Mouse (Mus musculus): ENCODE data around the gene Ffar4.

Gene Ffar4

DNA sequence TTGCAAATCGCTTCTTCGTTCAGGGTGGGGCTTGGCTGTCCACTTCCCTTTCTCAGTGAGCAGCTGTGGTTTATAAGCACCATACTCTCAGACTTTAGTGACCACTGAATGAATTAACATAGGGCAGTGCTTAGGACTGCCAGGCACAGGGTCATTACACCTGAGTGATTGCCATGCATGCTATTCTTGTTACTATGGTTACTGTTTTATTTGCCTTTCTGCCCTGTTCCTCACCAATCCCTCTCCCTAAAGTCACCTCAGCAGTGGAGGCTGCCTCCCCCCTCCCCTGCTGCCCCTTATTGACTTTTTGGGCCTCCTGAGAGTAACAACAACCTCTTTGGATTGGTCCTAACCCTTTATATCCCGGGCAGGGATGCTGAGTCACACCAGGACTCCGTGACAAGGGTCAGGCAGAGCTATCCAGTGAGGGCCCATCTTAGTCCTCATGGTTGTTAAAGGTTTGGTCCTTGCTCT lies 5.3 kb upstream of the Ffar4 start:
- intact Hi-C loops (cut with DNase I) = no loop called here

DNA sequence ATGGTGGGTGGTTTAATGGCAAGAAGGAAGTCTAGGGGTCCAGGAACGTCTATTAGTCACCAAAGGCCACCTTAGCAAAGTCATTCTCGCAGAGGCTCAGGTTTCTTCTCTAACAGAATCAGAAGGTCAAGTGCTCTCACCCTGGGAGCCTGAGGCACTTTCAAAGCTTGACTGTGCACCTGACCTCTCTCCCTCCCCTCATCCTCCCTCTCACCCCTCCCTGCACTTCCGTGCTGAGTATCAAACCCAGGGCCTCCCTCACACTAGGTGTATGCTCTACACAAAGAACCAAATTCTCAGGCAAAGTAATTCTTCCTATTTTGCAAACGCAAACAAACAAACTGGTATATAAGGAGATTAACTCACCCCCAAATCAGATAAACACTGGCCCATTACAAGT lies 640 bp upstream of the Ffar4 start:
- intact Hi-C loops (cut with DNase I) = no loop called here

DNA sequence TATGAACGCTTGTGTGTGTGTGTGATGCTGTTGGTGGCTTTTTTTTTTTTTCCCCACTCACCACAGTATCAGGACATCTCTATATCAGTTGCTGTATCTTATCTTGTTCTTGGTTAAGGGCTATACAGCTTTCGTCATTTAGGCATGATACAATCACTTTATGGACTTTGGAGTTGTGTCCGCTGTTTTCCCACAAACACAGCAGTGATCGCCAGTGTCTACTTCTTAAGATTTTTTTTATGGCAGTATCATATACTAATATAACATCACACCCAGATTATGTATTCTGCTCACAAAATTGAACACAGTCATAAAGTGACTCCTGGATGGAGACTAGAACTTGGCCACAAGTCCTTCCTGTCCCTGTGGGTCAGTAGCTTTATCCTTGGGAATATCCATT lies 11.0 kb downstream of the Ffar4 start:
- intact Hi-C loops (cut with DNase I) = no loop called here

DNA sequence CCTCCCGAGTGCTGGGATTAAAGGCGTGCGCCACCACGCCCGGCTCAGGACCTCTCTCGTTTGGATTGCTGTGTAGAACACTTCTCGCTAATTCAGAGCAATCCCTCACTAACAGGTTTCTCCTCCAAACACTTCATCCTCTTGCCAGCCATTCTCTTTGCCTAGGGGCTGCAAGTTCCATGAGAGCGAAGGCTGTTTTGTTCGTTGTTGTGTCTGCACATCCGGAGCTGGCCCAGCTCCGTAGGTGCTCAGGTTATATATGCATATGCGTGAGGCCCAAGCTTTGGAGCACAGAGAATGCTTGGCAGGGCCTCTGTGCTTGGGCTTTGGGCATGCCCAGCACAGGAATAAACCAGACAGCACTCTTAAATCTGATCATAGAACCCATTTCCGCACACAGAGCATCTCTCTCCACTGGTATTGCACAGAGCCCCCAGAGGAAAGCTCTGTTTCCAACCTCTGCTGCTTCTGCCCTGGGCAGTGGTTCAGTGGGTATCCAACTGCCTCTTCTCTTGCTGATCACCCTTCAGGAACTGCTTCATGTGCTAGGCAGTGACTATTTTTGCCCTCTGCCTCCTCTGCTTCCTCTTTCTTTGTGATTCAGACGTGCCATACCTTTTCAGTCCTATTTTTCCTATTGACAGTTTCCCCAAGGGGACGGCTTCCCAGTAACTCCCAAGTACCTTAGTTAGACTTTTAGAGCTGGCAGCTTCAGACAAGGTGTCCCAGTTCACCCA lies 12.8 kb downstream of the Ffar4 start:
- intact Hi-C loops (cut with DNase I) = no loop called here

DNA sequence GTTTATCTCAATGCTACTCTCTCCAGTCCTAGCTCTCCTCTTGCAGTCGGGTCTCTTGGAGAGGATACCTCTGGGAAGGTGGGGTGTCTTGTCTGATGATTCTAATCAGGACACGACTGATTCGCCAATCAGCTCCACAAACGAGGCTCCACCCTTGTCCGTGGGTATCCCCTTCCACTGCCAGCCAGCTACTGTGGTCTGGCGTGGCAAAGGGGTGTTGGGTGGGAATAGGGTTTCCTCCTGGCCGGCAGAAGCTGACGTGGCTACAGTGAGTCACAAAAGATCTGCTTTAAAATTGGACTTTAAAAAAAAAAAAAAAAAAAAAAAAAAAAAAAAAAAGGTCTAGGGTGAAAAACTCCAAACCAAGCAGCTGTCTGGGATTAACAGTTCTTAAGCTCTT lies 14.2 kb downstream of the Ffar4 start:
- intact Hi-C loops (cut with DNase I) = no loop called here

DNA sequence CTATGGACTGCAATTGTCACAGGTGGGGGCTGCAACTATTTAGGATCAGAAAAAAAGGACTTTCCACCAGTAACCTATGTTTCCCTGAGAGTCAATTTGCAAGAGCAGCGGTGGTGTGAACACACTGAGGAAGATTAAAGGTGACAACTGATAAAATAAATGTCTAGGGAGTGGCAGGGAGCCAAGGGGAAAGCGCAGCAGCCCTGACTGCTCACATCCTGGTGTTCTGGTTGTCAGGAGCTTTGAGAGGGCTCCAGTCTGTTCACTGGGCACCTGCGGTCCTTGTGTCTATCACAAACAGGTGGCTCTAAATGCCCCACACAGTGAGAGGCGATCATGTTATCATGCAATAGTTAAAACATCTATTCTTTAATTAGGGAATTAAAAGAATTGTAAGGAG lies 15.7 kb downstream of the Ffar4 start:
- intact Hi-C loops (cut with DNase I) = no loop called here

DNA sequence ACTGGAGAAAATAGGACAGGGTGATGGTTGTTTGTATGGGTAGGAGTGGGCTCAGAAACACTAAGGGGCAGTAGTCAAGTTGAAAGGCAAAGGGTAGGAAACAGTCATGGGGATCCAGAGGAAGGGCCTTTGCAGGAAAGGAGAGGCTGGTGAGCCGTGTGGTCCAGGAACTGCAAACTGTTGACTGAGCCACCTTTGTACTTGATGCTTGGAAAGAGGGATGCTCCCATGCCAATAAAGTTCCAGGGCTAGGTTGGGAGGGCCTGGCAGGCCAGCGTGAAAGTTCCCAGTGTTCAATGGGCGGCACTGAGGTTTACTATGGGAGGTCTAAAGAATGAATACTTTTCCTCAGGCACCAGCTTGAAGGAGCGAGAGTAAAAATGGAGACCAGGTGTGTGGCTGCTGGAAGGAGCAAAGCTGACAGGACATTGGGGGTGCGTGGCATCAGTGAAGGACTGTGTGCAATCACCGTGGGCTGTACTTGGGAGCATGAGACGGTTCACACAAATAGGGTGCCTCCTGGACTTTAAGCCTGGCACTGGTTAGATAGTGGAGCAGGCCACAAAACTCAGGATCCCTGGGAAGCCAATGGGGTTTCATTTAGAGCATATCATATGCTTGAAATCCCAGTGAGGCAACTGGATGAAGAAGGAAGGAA lies 18.1 kb downstream of the Ffar4 start:
- intact Hi-C loops (cut with DNase I) = no loop called here

DNA sequence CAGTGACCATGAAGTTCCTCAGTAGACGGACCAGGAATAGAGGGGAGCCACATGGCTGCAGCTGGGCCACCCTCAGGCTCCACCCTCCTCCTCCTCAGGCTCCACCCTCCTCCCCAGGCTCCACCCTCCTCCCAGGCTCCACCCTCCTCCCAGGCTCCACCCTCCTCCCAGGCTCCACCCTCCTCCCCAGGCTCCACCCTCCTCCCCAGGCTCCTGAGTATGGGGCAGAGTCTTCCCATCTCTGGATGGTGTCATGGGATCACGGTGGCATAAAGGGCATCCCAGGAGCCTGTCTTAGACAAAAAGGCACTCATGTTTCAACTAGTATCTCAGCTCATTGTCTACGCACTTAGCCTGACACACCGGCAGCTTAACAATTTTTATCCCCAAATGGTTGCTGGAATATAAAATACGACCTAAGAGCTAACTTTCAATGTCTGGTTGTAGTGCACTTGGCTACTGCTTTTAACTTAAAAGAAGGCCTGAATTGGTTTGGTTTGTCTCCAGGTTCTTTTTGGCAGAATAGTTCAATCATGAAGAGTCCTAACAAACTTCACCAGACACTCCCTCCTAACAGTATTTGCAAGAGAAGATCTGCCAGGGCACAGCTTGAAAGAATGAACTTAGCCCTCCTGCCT lies 23.4 kb downstream of the Ffar4 start:
- intact Hi-C loops (cut with DNase I) = no loop called here

DNA sequence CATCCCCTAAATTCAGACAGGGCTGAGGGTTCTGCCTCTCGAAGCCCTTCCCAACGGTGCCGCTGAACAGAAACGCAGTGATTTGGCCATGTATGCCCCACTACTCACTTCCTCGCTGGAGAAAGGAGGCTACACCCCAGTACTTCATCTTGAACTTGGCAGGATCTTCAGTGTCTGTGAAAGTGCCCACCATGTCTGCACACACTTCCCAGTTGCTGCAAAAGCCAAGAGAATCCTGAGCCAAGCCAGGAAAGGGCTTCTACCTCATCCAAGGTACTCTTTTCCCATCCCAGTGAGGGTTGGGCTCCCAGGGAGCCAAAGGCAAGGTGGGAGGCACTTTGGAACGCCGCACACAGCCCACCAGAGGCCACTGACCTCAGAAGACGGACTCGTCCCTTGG lies 27.1 kb downstream of the Ffar4 start:
- intact Hi-C loops (cut with DNase I) = no loop called here

DNA sequence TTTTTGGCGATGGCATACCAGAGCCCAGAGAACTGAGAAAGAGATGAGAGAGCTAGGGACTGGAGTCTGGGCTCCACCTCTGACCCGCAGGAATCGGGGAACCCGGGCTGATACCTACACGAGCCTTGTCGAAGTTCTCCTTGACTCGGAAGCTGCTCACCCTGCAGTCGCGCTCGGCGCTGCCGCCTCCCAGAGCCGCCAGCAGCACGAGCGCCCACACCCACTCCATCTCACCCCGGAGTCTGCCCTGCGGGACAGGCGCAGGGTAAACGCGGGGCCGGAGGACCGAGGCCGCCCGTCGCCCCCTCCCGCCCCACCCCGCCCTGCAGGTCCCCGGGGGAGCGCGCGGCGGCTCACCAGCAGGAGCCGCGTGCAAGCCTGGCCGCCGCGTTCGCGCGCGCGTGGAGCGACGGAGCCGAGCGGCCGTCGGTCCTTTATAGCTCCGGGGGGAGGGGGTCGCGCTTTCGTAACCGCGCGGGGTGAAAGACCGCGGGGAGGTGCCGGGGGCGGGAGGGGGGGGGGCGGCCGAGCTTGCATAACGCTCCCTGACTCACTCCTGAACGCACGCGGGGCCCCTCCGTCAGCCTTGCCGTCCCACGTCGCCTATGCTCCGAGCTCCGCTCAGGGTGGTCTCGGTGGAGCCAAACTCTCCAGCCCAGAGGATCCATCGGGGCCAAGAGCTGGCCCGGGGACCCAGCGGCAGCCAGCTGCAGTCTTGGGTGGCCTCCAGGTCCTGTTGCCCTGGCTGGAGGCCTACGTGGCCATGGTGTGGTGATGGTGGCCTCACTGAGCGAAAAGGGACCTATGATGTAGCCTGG lies 27.7 kb downstream of the Ffar4 start:
- intact Hi-C loops (cut with DNase I) = no loop called here

DNA sequence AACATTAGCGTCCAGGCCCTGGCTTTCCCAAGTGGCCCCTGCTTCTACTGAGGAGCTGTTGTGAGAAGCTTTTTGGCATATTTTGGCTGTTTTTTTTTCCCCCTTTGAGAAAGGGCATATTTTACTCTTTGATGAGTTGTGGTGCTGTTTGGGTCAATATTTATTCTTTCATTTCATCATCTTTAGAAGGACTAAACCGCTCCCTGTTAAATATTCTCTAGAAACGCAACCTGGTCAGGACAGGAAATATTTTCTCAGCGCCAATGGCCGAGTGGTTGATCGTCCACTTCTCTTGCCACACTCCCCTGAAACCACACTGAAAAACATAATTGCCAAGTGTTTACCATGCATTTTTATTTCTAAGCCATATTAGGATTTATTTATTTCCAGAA lies 28.3 kb downstream of the Ffar4 start, which contains the start of gene Rbp4:
Rbp4 (minus strand) TSS at position 63 of the 392 bp plus-strand sequence.
- intact Hi-C loops (cut with DNase I) = no loop called here

DNA sequence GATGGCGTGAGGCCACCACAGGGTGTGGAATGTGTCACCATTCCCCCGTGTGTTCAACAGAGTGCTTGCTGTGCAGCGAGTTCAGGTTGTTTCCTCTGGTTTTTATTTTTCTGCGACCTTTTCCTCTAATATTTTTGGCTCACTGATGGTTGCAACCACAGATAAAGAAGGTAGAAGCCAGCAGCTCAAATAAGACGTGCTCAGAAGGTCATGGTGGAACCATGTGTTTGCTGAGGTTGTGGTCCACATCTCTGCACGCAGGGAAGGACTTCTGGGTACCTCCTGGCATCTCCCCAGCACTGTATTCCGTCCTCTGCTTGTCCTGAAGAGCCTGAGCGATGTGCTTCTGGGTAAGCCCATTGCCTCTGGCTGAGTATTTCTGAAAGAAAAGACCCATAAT lies 29.8 kb downstream of the Ffar4 start:
- intact Hi-C loops (cut with DNase I) = no loop called here

DNA sequence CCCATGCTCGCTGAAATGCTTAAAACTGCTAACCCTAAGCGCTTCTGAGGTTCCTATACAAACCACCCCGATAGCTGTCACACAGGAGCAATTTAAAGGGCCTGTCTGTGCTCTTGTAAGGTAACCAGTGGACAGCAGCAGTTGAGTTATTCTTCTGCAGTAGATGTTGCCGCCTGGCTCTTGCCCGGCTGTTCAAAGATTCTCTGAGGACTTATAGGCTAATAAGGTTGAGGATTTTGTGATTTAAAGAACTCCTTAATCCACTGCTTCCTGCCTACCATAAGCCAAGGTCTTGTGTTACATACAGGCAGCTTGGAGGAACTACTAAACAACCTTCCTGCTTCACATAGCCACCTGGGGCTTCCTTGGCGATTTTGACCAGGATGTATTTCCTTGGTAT lies 35.6 kb downstream of the Ffar4 start, which contains the start of gene Pde6c:
Pde6c (plus strand) TSS at position 301 of the 400 bp plus-strand sequence.
- intact Hi-C loops (cut with DNase I) = no loop called here

DNA sequence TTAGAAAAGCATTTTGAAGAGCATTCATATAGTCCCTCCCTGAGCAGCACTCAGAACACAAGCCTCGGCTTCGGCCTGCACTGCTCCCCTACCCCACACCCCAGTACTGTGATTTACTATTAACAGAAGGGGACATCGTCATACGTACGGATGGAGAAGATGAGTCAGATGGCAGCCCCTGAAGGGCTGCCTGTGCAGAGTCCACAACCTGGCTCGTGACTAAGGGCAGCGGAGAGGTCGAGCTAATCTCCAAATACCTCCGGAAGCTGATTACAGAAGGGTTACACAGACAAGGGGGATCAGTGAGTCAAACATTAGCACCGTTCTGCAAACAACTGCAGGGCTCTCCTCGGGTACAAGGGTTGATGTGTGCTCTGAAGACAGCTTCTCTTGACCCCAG lies 37.1 kb downstream of the Ffar4 start:
- intact Hi-C loops (cut with DNase I) = no loop called here

DNA sequence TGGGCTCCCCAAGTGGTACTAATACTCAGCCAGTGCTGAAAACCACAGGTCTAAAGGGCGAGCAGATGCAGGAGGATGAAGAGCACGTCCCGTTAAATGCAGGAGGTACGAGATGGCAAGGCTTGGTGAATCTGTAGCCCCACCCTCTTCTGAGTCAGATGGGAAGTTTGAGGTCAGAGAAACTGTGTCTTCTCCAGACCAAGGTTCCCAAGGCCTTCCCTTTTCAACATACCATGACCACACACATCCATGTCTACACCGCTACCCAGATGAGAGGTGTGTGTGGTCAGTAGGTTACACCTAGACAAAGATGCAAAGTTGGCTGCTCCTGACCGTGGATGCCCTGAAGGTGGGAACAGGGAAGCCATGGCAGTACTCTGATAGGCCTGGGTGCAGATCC lies 37.9 kb downstream of the Ffar4 start:
- intact Hi-C loops (cut with DNase I) = no loop called here

DNA sequence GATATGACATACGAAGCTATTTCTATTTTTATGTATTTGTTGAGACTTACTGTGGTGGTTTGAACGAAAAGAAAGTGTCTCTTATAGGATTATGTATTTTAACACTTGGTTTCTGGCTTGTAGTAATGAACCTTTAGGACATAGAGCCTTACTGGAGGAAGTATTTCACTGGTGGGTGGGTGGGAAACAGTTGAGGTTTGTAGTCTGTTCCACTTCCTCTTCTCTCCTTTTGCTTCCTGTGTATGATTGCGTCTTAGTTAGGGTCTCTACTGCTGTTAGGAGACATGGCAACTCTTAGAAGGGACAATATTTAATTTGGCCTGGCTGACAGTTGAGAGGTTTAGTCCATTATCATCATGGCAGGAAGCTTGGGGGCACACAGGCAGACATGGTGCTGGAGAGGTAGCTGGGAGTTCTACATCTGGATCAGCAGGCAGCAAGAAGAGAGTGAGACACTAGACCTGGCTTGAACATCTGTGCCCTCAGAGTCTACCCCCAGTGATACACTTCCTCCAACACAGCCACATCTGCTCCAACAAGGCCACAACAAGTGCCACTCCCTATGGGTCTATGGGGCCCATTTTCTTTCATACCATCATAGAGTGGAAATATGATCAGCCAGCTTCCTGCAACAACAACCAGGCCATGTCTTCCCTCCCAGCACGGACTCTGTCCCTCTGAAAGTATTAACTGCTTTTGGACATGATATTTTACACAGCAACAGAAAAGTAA lies 46.8 kb downstream of the Ffar4 start:
- intact Hi-C loops (cut with DNase I) = no loop called here

DNA sequence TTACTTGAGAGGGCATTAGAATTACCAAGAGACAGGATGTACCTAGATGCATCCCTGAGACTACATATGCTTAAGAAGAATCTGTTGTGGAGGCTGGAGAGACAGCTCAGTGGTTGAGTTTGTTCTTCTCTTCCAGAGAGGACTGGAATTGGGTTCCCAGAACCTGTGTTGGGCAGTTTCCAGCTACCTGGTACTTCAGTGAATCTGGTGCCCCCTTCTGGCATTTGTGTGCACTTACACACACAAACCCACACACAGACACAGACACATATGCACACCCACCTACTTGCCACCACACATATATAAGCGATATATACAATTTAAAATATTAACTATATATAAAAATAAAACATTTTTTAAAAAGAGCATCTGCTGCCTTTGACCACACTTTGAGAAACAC lies 59.4 kb downstream of the Ffar4 start:
- intact Hi-C loops (cut with DNase I) = no loop called here

DNA sequence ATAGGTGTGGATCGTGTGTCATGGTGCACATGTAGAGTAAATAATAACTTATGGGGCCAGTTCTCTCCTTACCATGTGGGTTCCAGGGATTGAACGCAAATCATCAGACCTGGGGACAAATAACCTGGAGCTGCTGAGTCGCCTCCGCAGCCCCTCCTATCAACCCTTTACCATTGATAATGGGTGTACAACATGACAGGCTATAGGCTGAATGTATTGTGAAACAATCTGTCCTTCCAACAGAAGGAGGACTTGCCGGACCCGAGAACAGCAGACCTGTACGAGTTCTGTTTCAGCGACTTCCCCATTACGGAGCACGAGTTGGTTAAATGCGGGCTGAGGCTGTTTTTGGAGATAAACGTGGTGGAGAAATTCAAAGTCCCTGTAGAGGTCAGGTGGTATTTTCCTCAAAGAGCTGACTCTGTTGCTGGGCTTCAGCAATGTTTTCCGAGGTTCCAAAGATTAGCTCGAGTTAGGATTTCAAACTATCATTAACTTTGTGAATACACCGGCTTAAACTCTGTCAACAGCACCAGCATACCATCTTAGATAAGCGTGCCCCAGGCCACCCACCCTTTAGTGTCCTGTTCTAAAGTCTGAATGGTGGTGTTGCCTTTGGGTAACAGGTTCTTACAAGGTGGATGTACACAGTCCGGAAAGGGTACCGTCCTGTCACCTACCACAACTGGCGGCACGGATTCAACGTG lies 64.9 kb downstream of the Ffar4 start:
- intact Hi-C loops (cut with DNase I) = no loop called here
